Mouse (Mus musculus): ENCODE results near the gene Cntn2.

GRCm38 (mm10) chr1:132518621-132519020 is 24.4 kb downstream of the Cntn2 start:
- TF ChIP-seq CTCF (conservative IDR thresholded peaks at IDR 0.05; ENCODE audit: insufficient read depth, insufficient read length, low read depth, low read length) (no peak), POLR2A (IDR thresholded peaks at IDR 0.05; ENCODE audit: low read depth, low read length) (no peak)
